Mouse (Mus musculus): ENCODE data around the gene Zc3h10. TPM values are rescaled to one million over a fixed set of nuclear protein-coding genes. Genes with fewer than 3 reads are reported as not detected.

Zc3h10 gene
- polyA plus RNA-seq, 1 experiment from 2014 or later, result 14.5 TPM

GRCm38 (mm10) chr10:128588136-128588535, 40.6 kb upstream of the Zc3h10 start:
- H3K4me1 ChIP-seq (ENCODE audit: insufficient read depth), result no peaks in the 10 kb centered on the region
- no peaks in the 10 kb centered on the region for H3K9me3 ChIP-seq (ENCODE audit: low read depth, low read length)
- no peak for TF ChIP-seq CTCF (IDR thresholded peaks at IDR 0.05; ENCODE audit: low read depth)
- H3K27me3 ChIP-seq (ENCODE audit: insufficient read depth, low read length), result peaks cover 39% of the 10 kb centered on the region
- DNase-seq (no peak), ATAC-seq (ENCODE audit: insufficient read depth) (no peak)
- H3K4me2 ChIP-seq, result peak overlapping the region; percentile 98
- H3K36me3 ChIP-seq (ENCODE audit: insufficient read depth), result no peaks in the 10 kb centered on the region
- H3K4me3 ChIP-seq (ENCODE audit: low read depth, low read length), result peak overlapping the region; percentile 61
- peak overlapping the region; percentile 57; the same call in 1 of the 2 replicates for H3K9ac ChIP-seq
- peak overlapping the region; percentile 96 for H3K27ac ChIP-seq (ENCODE audit: low read depth)
- 22% methylated on average over 1 of the region's 1 CpGs for WGBS

- DNase-seq, result no peak
- 40% methylated on average over 8 of the region's 8 CpGs for WGBS
- Histone ChIP-seq H3K9ac (peak overlapping the region; percentile 57), H3K4me3 (ENCODE audit: low read depth, low read length) (peak overlapping the region; percentile 61), H3K4me1 (ENCODE audit: insufficient read depth) (no peaks in the 10 kb centered on the region), H3K4me2 (peak overlapping the region; percentile 98), H3K9me3 (ENCODE audit: low read depth, low read length) (no peaks in the 10 kb centered on the region), H3K27me3 (ENCODE audit: insufficient read depth, low read length) (peaks cover 39% of the 10 kb centered on the region), H3K27ac (ENCODE audit: low read depth) (peak overlapping the region; percentile 96), H3K36me3 (ENCODE audit: insufficient read depth) (0 out of 2 replicates have a peak, but pooled peaks cover under 1% of the 10 kb centered on the region)
- ATAC-seq (ENCODE audit: insufficient read depth), result no peak
- no peak for TF ChIP-seq CTCF (IDR thresholded peaks at IDR 0.05; ENCODE audit: low read depth)
Observed at GRCm38 (mm10) chr10:128587697-128588096, 40.1 kb upstream of the Zc3h10 start.

- Histone ChIP-seq H3K4me3 (ENCODE audit: low read depth, low read length) (peak overlapping the region; percentile 61), H3K27ac (ENCODE audit: low read depth) (peak overlapping the region; percentile 96), H3K4me1 (ENCODE audit: insufficient read depth) (no peaks in the 10 kb centered on the region), H3K9me3 (ENCODE audit: low read depth, low read length) (no peaks in the 10 kb centered on the region), H3K9ac (peak overlapping the region; percentile 6; the same call in 1 of the 2 replicates), H3K27me3 (ENCODE audit: insufficient read depth, low read length) (peaks cover 39% of the 10 kb centered on the region), H3K36me3 (ENCODE audit: insufficient read depth) (0 out of 2 replicates have a peak, but pooled peaks cover 4% of the 10 kb centered on the region), H3K4me2 (peak overlapping the region; percentile 98)
- DNase-seq (no peak), ATAC-seq (ENCODE audit: insufficient read depth) (no peak)
- TF ChIP-seq CTCF (IDR thresholded peaks at IDR 0.05; ENCODE audit: low read depth), result no peak
- 32% methylated on average over 4 of the region's 4 CpGs for WGBS
Observed at GRCm38 (mm10) chr10:128587120-128587519, 39.5 kb upstream of the Zc3h10 start.

- H3K27me3 ChIP-seq (ENCODE audit: insufficient read depth, low read length), result peaks cover 39% of the 10 kb centered on the region
- H3K4me3 ChIP-seq (ENCODE audit: low read depth, low read length), result no peak overlapping the region; the same call in 1 of the 2 replicates
- ATAC-seq (ENCODE audit: insufficient read depth) (no peak), DNase-seq (no peak)
- TF ChIP-seq CTCF (IDR thresholded peaks at IDR 0.05; ENCODE audit: low read depth), result no peak
- peak overlapping the region; percentile 6; the same call in 1 of the 2 replicates for H3K9ac ChIP-seq
- H3K9me3 ChIP-seq (ENCODE audit: low read depth, low read length), result no peaks in the 10 kb centered on the region
- peak overlapping the region; percentile 98 for H3K4me2 ChIP-seq
- peak overlapping the region; percentile 96 for H3K27ac ChIP-seq (ENCODE audit: low read depth)
- 0 out of 2 replicates have a peak, but pooled peaks cover 6% of the 10 kb centered on the region for H3K36me3 ChIP-seq (ENCODE audit: insufficient read depth)
- 9% methylated on average over 1 of the region's 1 CpGs for WGBS
- no peaks in the 10 kb centered on the region for H3K4me1 ChIP-seq (ENCODE audit: insufficient read depth)
Observed at GRCm38 (mm10) chr10:128586546-128586945, 39.0 kb upstream of the Zc3h10 start.

GRCm38 (mm10) chr10:128584386-128584785, 36.8 kb upstream of the Zc3h10 start:
- Histone ChIP-seq H3K9me3 (ENCODE audit: low read depth, low read length) (no peaks in the 10 kb centered on the region), H3K4me2 (peak overlapping the region; percentile 48), H3K27me3 (ENCODE audit: insufficient read depth, low read length) (peaks cover 31% of the 10 kb centered on the region), H3K4me3 (ENCODE audit: low read depth, low read length) (peak overlapping the region; percentile 10; the same call in 1 of the 2 replicates), H3K4me1 (ENCODE audit: insufficient read depth) (no peaks in the 10 kb centered on the region), H3K36me3 (ENCODE audit: insufficient read depth) (0 out of 2 replicates have a peak, but pooled peaks cover 11% of the 10 kb centered on the region), H3K27ac (ENCODE audit: low read depth) (peak overlapping the region; percentile 81), H3K9ac (no peak overlapping the region)
- TF ChIP-seq CTCF (IDR thresholded peaks at IDR 0.05; ENCODE audit: low read depth), result no peak
- DNase-seq, result peak; percentile 80
- peak; percentile 69; the same call in 1 of the 2 replicates for ATAC-seq (ENCODE audit: insufficient read depth)
- 5% methylated on average over 4 of the region's 4 CpGs for WGBS

GRCm38 (mm10) chr10:128583644-128584043, 36.1 kb upstream of the Zc3h10 start:
- peak; percentile 48 for DNase-seq
- Histone ChIP-seq H3K27me3 (ENCODE audit: insufficient read depth, low read length) (peaks cover 23% of the 10 kb centered on the region), H3K27ac (ENCODE audit: low read depth) (peak overlapping the region; percentile 75), H3K9me3 (ENCODE audit: low read depth, low read length) (no peaks in the 10 kb centered on the region), H3K4me1 (ENCODE audit: insufficient read depth) (no peaks in the 10 kb centered on the region), H3K36me3 (ENCODE audit: insufficient read depth) (0 out of 2 replicates have a peak, but pooled peaks cover 11% of the 10 kb centered on the region), H3K9ac (no peak overlapping the region), H3K4me3 (ENCODE audit: low read depth, low read length) (no peak overlapping the region), H3K4me2 (peak overlapping the region; percentile 48)
- ATAC-seq (ENCODE audit: insufficient read depth), result peak; percentile 53
- TF ChIP-seq CTCF (IDR thresholded peaks at IDR 0.05; ENCODE audit: low read depth), result no peak
- 21% methylated on average over 7 of the region's 7 CpGs for WGBS

- H3K9ac ChIP-seq, result no peak overlapping the region
- DNase-seq (no peak), ATAC-seq (ENCODE audit: insufficient read depth) (no peak)
- no peak for TF ChIP-seq CTCF (IDR thresholded peaks at IDR 0.05; ENCODE audit: low read depth)
- no peak overlapping the region for H3K4me2 ChIP-seq
- H3K27me3 ChIP-seq (ENCODE audit: insufficient read depth, low read length), result no peaks in the 10 kb centered on the region
- H3K9me3 ChIP-seq (ENCODE audit: low read depth, low read length), result no peaks in the 10 kb centered on the region
- H3K4me3 ChIP-seq (ENCODE audit: low read depth, low read length), result no peak overlapping the region
- peaks cover 17% of the 10 kb centered on the region; the same call in 1 of the 2 replicates for H3K36me3 ChIP-seq (ENCODE audit: insufficient read depth)
- 75% methylated on average over 4 of the region's 4 CpGs for WGBS
- no peaks in the 10 kb centered on the region for H3K4me1 ChIP-seq (ENCODE audit: insufficient read depth)
- H3K27ac ChIP-seq (ENCODE audit: low read depth), result no peak overlapping the region
Observed at GRCm38 (mm10) chr10:128579731-128580130, 32.2 kb upstream of the Zc3h10 start.

All from lung, embryonic 14.5 days (tissue).